Mouse (Mus musculus): ENCODE data around the gene Reep6.

Gene Reep6

GRCm38 (mm10) chr10:80355431-80355830 lies 25.7 kb downstream of the Reep6 start:
- DNase-seq (ENCODE audit: low spot score in 2 of 2): peak in 1 of 2 experiments; percentile 37

DNA sequence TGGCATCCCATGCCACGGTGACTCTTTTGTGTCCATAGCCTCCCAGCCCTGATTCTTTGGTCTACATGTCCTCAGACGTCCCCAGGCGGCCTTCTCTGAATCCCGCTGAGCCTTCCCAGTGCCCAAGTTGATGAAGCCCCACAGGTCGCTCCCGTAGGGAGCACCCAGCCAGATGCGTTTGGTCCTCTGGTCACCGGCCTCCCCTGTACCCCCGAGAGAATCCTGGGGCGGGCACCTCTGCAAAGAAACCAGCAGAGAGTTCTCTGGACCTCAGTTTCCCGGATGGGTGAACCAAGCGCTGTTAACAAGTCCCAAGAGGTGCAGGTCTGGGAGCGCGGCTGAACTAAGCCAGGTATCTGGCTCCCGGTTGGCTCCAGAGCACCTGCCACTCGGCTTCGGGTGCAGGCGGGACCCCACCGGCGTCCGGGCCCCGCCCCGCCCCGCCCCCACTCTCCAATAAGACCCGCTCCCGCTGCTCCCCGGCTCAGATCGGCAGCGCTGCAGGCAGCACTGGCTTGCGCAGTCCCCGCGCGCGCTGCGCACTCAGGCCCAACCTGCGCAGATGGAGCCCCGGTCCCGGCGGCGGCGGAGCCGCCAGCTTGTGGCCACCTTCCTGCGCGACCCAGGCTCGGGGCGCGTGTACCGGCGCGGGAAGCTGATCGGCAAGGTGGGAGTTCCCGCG lies 26.4 kb downstream of the Reep6 start, which contains the start of gene Plk5:
Plk5 (plus strand) TSS at position 459 of the 682 bp plus-strand sequence.
- DNase-seq (ENCODE audit: low spot score in 2 of 2): peak in 1 of 2 experiments; percentile 57

GRCm38 (mm10) chr10:80356737-80357136 lies 27.0 kb downstream of the Reep6 start:
- DNase-seq (ENCODE audit: low spot score in 2 of 2): peak in 1 of 2 experiments; percentile 44

- peak; percentile 55 to 63 for DNase-seq (ENCODE audit: low spot score in 2 of 2)
These were observed 27.6 kb downstream of the Reep6 start for GRCm38 (mm10) chr10:80357336-80357735.

DNA sequence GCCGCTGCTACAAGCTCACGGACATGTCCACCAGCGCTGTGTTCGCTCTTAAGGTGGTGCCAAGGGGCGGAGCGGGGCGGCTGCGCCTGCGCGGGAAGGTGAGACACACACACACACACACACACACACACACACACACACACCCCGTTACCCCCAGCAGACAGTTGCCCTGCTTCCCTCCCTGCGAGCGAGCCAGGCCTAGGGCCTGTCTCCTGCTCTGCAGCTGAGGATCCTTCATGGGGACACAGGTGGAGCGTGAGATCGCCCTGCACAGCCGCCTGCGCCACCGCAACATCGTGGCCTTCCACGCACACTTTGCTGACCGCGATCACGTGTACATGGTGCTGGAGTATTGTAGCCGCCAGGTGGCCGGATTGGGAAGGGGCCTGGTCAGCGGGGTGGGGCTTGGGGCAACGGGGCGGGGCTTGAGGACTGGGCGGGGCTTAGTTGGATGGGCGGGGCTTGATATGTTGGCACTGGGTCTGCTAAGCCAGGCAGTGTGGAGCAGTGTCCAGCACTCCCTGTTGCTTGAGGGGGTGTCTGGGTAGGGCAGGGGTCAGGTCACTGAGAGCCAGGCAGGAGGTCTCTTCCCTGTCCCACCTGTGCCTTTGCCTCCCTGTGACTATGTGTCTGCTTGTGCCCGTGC lies 28.4 kb downstream of the Reep6 start:
- DNase-seq (ENCODE audit: low spot score in 2 of 2): peak in 1 of 2 experiments; percentile 29

DNA sequence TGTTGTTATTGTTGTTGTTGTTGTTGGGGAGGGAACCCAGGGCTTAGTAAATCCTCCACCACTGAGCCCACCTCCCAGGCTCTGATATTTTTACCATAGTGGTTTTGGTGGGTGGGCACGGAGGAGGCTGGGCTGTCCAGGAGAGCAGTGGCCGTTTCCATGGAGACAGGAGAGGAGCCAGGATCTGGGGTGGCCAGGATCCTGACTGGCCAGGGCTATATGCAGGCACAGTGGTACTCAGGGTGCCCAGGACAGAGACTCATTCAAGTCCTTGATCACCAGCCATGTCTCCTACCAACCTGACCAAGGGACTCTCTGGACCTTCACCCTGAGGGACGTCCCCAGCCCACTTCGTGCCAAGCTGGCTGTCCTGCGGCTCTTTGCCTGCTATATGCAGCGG lies 34.0 kb downstream of the Reep6 start:
- DNase-seq (ENCODE audit: low spot score in 2 of 2): no peak

DNA sequence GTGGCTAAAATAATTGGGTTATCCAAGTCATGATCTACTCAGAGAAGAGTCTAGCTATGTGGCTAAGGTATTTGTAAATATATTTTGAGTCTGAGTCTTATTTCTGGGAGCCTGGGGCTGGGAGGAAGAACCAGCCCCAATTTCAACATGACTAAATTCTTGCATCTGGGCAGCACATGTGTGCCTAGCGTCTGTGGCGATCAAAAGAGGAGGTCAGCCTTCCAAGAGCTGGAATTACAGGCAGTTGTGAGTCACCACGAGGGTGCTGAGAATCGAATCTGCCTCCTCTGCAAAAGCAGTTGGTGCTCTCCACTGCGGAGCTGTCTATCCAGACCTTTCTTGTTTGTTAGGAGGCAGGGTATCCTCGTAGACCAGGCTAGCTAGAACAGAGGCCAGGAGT lies 36.0 kb downstream of the Reep6 start:
- DNase-seq (ENCODE audit: low spot score in 2 of 2): no peak

DNA sequence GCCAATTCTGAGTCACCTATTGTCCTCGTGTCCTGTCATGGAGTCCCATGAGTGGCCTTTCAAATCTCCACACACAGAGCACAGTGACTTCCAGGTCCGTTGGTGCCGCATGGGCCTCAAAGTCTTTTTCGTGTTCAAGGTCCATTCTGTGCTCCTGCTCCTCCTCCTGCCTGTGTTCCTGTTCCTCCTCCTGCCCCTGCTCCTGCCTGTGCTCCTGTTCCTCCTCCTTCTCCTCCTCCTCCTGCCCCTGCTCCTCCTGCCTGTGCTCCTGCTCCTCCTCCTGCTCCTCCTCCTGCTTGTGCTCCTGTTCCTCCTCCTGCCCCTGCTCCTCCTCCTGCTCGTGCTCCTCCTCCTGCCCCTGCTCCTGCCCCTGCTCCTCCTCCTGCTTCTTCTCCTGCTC lies 38.2 kb downstream of the Reep6 start:
- DNase-seq (ENCODE audit: low spot score in 2 of 2): no peak

- DNase-seq (ENCODE audit: low spot score in 2 of 2): no peak
These were observed 38.6 kb downstream of the Reep6 start for GRCm38 (mm10) chr10:80368392-80368791.

DNA sequence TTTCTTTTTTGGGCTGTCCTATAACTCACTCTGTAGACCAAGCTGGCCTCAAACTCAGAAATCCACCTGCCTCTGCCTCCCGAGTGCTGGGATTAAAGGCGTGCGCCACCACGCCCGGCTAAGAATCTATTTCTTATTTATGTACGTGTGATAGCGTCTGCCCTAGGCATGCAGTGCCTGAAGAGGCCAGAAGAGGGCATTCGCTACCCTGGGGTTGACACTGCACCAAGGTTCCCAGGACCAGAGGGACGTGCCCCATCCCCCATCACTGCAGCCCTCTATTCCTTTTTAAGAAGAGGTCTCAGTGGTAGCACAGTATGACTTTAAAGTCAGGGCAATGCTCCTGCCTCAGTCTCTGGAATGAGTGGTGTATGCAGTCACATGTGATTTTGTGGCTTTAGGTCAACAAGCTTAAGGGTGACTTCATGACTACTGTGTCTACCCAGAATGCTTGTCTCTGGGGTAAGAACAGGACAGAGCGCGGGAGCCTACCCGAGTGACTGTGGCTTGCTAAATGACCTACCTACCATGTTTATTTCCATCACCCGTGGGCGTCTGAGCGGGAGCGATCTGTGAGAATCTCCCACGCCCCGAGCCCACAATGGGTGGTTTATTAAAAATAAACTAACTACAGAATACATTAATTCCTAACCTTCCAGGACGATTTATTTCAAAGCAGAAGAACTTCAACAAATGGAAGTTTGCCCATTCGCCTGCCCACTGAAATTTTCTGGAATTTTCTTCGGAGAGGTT lies 40.4 kb downstream of the Reep6 start:
- peak; percentile 78 for DNase-seq (ENCODE audit: low spot score in 2 of 2)

GRCm38 (mm10) chr10:80371411-80371966 lies 41.7 kb downstream of the Reep6 start:
- DNase-seq (ENCODE audit: low spot score in 2 of 2): peak; percentile 64 to 70

- no peak for DNase-seq (ENCODE audit: low spot score in 2 of 2)
These were observed 42.2 kb downstream of the Reep6 start for GRCm38 (mm10) chr10:80371983-80372382.

GRCm38 (mm10) chr10:80372706-80373105 lies 43.0 kb downstream of the Reep6 start:
- DNase-seq (ENCODE audit: low spot score in 2 of 2): peak; percentile 48 to 56

DNA sequence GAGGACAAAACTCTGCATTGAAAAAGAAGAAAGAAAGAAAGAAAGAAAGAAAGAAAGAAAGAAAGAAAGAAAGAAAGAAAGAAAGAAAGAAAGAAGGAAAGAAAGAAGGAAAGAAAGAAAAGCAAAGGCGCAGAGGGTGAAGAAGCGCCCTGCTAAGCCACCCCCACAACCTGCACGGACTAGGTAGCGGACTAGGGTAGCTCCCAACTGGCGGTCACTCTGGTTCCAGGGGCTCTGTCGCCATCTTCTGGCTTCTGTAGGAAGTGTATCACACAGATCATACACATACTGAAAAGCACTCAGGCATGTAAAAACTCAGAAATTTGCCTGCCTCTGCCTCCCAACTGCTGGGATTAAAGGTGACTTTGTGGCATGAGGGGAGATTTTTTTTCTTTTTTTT lies 44.3 kb downstream of the Reep6 start:
- DNase-seq (ENCODE audit: low spot score in 2 of 2): peak; percentile 79 to 87

- DNase-seq (ENCODE audit: low spot score in 2 of 2): peak; percentile 92 to 93
These were observed 46.4 kb downstream of the Reep6 start for GRCm38 (mm10) chr10:80376160-80376559.

GRCm38 (mm10) chr10:80377716-80378115 lies 48.0 kb downstream of the Reep6 start:
- no peak for DNase-seq (ENCODE audit: low spot score in 2 of 2)

GRCm38 (mm10) chr10:80382641-80383365 lies 53.0 kb downstream of the Reep6 start:
- DNase-seq (ENCODE audit: low spot score in 2 of 2): no peak

- DNase-seq (ENCODE audit: low spot score in 2 of 2): no peak
These were observed 53.7 kb downstream of the Reep6 start for GRCm38 (mm10) chr10:80383431-80383830.

GRCm38 (mm10) chr10:80384115-80384639 lies 54.4 kb downstream of the Reep6 start:
- DNase-seq (ENCODE audit: low spot score in 2 of 2): no peak

DNA sequence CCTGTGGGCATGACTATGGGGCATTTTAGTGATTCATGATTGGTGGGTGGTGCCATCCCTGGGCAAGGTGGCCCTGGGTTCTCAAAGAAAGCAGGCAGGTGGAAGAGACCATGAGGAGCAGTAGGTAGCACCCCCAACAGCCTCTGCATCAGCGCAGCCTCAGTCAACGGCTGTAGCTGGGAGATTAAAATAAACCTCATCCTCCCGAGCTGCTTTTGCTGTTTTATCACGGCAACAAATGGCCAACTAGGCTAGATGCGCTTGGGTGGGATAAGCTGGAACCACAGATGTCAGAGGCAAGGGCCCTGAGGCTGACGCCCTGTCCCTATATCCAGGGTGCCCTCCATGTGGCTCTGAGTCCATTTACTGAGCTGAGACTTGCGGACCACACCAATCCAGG lies 55.0 kb downstream of the Reep6 start:
- no peak for DNase-seq (ENCODE audit: low spot score in 2 of 2)

GRCm38 (mm10) chr10:80385310-80385709 lies 55.6 kb downstream of the Reep6 start:
- no peak for DNase-seq (ENCODE audit: low spot score in 2 of 2)

Data from right cerebral cortex, adult 2 months (tissue).